Mouse (Mus musculus) midbrain, embryonic 16.5 days (tissue): Measurements from ENCODE around the gene Calm2. TPM values are rescaled to one million over a fixed set of nuclear protein-coding genes. Genes with fewer than 3 reads are reported as not detected.

Experiments
- ATAC-seq: fragments of 200-750 bp; cut with Nextera tagmentation; 2 replicates; pipeline ENCODE4 v1.8.0; 2017; ENCODE audit warnings: moderate TSS enrichment
- H3K27ac ChIP-seq: fragments of 300-500 bp; sonication (generic); 2 replicates; pipeline ENCODE4 v1.5.1; 2014; ENCODE audit warnings: mild to moderate bottlenecking, low read length, mixed read lengths
- H3K27me3 ChIP-seq: fragments of 300-500 bp; sonication (generic); 2 replicates; pipeline ENCODE4 v1.6.1; 2014; ENCODE audit warnings: low read depth, low read length, mixed read lengths; ENCODE audit not compliant: control insufficient read depth, insufficient read depth
- H3K36me3 ChIP-seq: fragments of 300-500 bp; sonication (generic); 2 replicates; pipeline ENCODE4 v1.6.1; 2014; ENCODE audit warnings: mild to moderate bottlenecking, low read length, moderate library complexity, mixed read lengths; ENCODE audit not compliant: control insufficient read depth, insufficient read depth
- H3K4me1 ChIP-seq: fragments of 300-500 bp; sonication (generic); 2 replicates; pipeline ENCODE4 v1.6.1; 2014; ENCODE audit warnings: mild to moderate bottlenecking, low read length, mixed read lengths; ENCODE audit not compliant: control insufficient read depth, insufficient read depth
- H3K4me2 ChIP-seq: fragments of 300-500 bp; sonication (generic); 2 replicates; pipeline ENCODE4 v1.6.1; 2014; ENCODE audit warnings: mild to moderate bottlenecking, low read length, mixed read lengths
- H3K4me3 ChIP-seq: fragments of 300-500 bp; sonication (generic); 2 replicates; pipeline ENCODE4 v1.5.1; 2014; ENCODE audit warnings: low read depth, mild to moderate bottlenecking, low read length, moderate library complexity, mixed read lengths
- H3K9ac ChIP-seq: fragments of 300-500 bp; sonication (generic); 2 replicates; pipeline ENCODE4 v1.6.1; 2014; ENCODE audit warnings: low read depth, low read length, mixed read lengths
- H3K9me3 ChIP-seq: fragments of 300-500 bp; sonication (generic); replicated peaks from 2 replicates; pipeline ENCODE4 v1.6.1; 2014; ENCODE audit warnings: mild to moderate bottlenecking, low read length, mixed read lengths; ENCODE audit not compliant: control insufficient read depth, poor library complexity, severe bottlenecking
- WGBS: fragments of 180-500 bp; shearing (Covaris S2); extraction: QIAGEN DNeasy Blood & Tissue Kit; methylation state at CpG from one replicate; pipeline ENCODE4 v1.1.7; 2014; 5-methylcytosine and 5-hydroxymethylcytosine counted together
- polyA plus RNA-seq: library from polyadenylated mRNA; unstranded; fragments of >200 nt; fragmentation: Nextera tagmentation; extraction: Ambion mirVana; gene quantifications from 2 replicates; pipeline ENCODE4 v1.2.1, GENCODE M21; 2015

The Calm2 gene
- polyA plus RNA-seq, 1 experiment from 2014 or later, result 2,642 TPM

GRCm38 (mm10) chr17:87432743-87433142 is 14.0 kb downstream of the Calm2 start:
- no peak overlapping the region for H3K4me2 ChIP-seq
- no peaks in the 10 kb centered on the region for H3K27me3 ChIP-seq
- ATAC-seq, result no peak
- 98% methylated on average over 5 of the region's 5 CpGs for WGBS
- no peak overlapping the region for H3K9ac ChIP-seq
- H3K9me3 ChIP-seq, result no peaks in the 10 kb centered on the region
- no peak overlapping the region for H3K27ac ChIP-seq
- H3K36me3 ChIP-seq, result peaks cover 21% of the 10 kb centered on the region
- no peak overlapping the region for H3K4me3 ChIP-seq
- peaks cover 2% of the 10 kb centered on the region; the same call in 1 of the 2 replicates for H3K4me1 ChIP-seq

- Histone ChIP-seq H3K36me3 (peaks cover 21% of the 10 kb centered on the region), H3K9me3 (no peaks in the 10 kb centered on the region), H3K27me3 (no peaks in the 10 kb centered on the region), H3K4me1 (peaks cover 3% of the 10 kb centered on the region), H3K4me2 (no peak overlapping the region), H3K4me3 (no peak overlapping the region), H3K27ac (no peak overlapping the region), H3K9ac (no peak overlapping the region)
- no peak for ATAC-seq
These were observed 14.4 kb downstream of the Calm2 start for GRCm38 (mm10) chr17:87432314-87432713.

GRCm38 (mm10) chr17:87429431-87429830 is 17.3 kb downstream of the Calm2 start:
- whole genome bisulfite sequencing, result 90% methylated on average over 3 of the region's 3 CpGs
- Histone ChIP-seq H3K36me3 (peaks cover 14% of the 10 kb centered on the region), H3K27me3 (no peaks in the 10 kb centered on the region), H3K4me1 (peaks cover 2% of the 10 kb centered on the region; the same call in 1 of the 2 replicates), H3K9me3 (no peaks in the 10 kb centered on the region), H3K4me2 (no peak overlapping the region), H3K4me3 (no peak overlapping the region), H3K27ac (no peak overlapping the region), H3K9ac (no peak overlapping the region)
- no peak for ATAC-seq

- 43% methylated on average over 24 of the region's 24 CpGs for WGBS
- Histone ChIP-seq H3K4me2 (peak within 1 kb of the TSS; percentile 28; the same call in 1 of the 2 replicates), H3K9ac (no peak within 1 kb of the TSS), H3K27ac (no peak within 1 kb of the TSS), H3K9me3 (no peaks in the 10 kb centered on the region), H3K27me3 (no peaks in the 10 kb centered on the region), H3K36me3 (peaks cover 2% of the 10 kb centered on the region), H3K4me3 (no peak within 1 kb of the TSS), H3K4me1 (peaks cover 2% of the 10 kb centered on the region; the same call in 1 of the 2 replicates)
- ATAC-seq, result peak; percentile 36; the same call in 1 of the 2 replicates
These were observed 19.2 kb downstream of the Calm2 start, which contains the start of gene Stpg4 for GRCm38 (mm10) chr17:87427511-87427910. Gene Stpg4, minus strand, starts transcription at chr17:87427741.

GRCm38 (mm10) chr17:87418082-87418481 is 28.7 kb downstream of the Calm2 start:
- Histone ChIP-seq H3K4me2 (no peak overlapping the region), H3K27me3 (no peaks in the 10 kb centered on the region), H3K9me3 (no peaks in the 10 kb centered on the region), H3K4me1 (no peaks in the 10 kb centered on the region), H3K27ac (no peak overlapping the region), H3K36me3 (no peaks in the 10 kb centered on the region), H3K9ac (no peak overlapping the region), H3K4me3 (no peak overlapping the region)
- ATAC-seq, result no peak
- WGBS, result 74% methylated on average over 7 of the region's 7 CpGs

- Histone ChIP-seq H3K9me3 (no peaks in the 10 kb centered on the region), H3K4me2 (no peak overlapping the region), H3K4me3 (no peak overlapping the region), H3K27ac (no peak overlapping the region), H3K9ac (no peak overlapping the region), H3K27me3 (no peaks in the 10 kb centered on the region), H3K36me3 (no peaks in the 10 kb centered on the region), H3K4me1 (no peaks in the 10 kb centered on the region)
- whole genome bisulfite sequencing, result 85% methylated on average over 4 of the region's 4 CpGs
- ATAC-seq, result no peak
These were observed 40.1 kb downstream of the Calm2 start for GRCm38 (mm10) chr17:87406646-87407045.

GRCm38 (mm10) chr17:87405576-87405975 is 41.2 kb downstream of the Calm2 start:
- no peak overlapping the region for H3K4me3 ChIP-seq
- no peaks in the 10 kb centered on the region for H3K27me3 ChIP-seq
- H3K4me2 ChIP-seq, result no peak overlapping the region
- no peaks in the 10 kb centered on the region for H3K36me3 ChIP-seq
- no peak overlapping the region for H3K9ac ChIP-seq
- no peak overlapping the region for H3K27ac ChIP-seq
- H3K9me3 ChIP-seq, result no peaks in the 10 kb centered on the region
- 73% methylated on average over 11 of the region's 11 CpGs for WGBS
- no peak for ATAC-seq
- H3K4me1 ChIP-seq, result no peaks in the 10 kb centered on the region

- H3K9ac ChIP-seq, result no peak overlapping the region
- no peak overlapping the region for H3K4me3 ChIP-seq
- no peaks in the 10 kb centered on the region for H3K27me3 ChIP-seq
- H3K9me3 ChIP-seq, result no peaks in the 10 kb centered on the region
- ATAC-seq, result no peak
- no peak overlapping the region for H3K4me2 ChIP-seq
- no peaks in the 10 kb centered on the region for H3K4me1 ChIP-seq
- no peaks in the 10 kb centered on the region for H3K36me3 ChIP-seq
- no peak overlapping the region for H3K27ac ChIP-seq
- WGBS, result 79% methylated on average over 4 of the region's 4 CpGs
These were observed 43.3 kb downstream of the Calm2 start for GRCm38 (mm10) chr17:87403462-87403861.

- H3K27ac ChIP-seq, result no peak overlapping the region
- no peaks in the 10 kb centered on the region for H3K36me3 ChIP-seq
- no peak overlapping the region for H3K4me3 ChIP-seq
- no peak for ATAC-seq
- no peaks in the 10 kb centered on the region for H3K9me3 ChIP-seq
- no peaks in the 10 kb centered on the region for H3K27me3 ChIP-seq
- 91% methylated on average over 11 of the region's 11 CpGs for WGBS
- H3K4me1 ChIP-seq, result no peaks in the 10 kb centered on the region
- H3K9ac ChIP-seq, result no peak overlapping the region
- no peak overlapping the region for H3K4me2 ChIP-seq
These were observed 44.3 kb downstream of the Calm2 start for GRCm38 (mm10) chr17:87402444-87402843.
